Mouse (Mus musculus): Measurements from ENCODE around the gene Rab43.

GRCm38 (mm10) chr6:87851871-87852270, 39.9 kb upstream of the Rab43 start:
- no peak for TF ChIP-seq CTCF (IDR thresholded peaks at IDR 0.05; ENCODE audit: insufficient read depth, low read length)
- no peak for TF ChIP-seq POLR2A (IDR thresholded peaks at IDR 0.05; ENCODE audit: borderline replicate concordance, extremely low read depth, low read depth, low read length)
